Mouse (Mus musculus) CH12.LX (cell line): ENCODE data around the gene Bud13. TPM values are rescaled to one million over a fixed set of nuclear protein-coding genes. Genes with fewer than 3 reads are reported as not detected.
A peak's percentile ranks its signal among the peaks of the same experiment; 100 is the strongest.

Source experiments
- DNase-seq: peaks from one replicate; pipeline ENCODE4 v3.0.0-alpha.2; 2013; ENCODE audit errors: extremely low read depth
- H3K27ac ChIP-seq: 2 replicates; pipeline ENCODE4 v1.5.1; 2012; ENCODE audit warnings: low read depth, mild to moderate bottlenecking, control low read depth, moderate library complexity; ENCODE audit not compliant: insufficient read depth
- H3K27me3 ChIP-seq: replicated peaks from 2 replicates; pipeline ENCODE3; 2012; ENCODE audit warnings: inconsistent platforms
- H3K36me3 ChIP-seq, 2 experiments: replicated peaks in 1 of 2; 2 replicates each; pipeline versions ENCODE3 to v1.6.1; 2012; ENCODE audit warnings: inconsistent platforms in 1 of 2, low read length in 1 of 2, mild to moderate bottlenecking in 1 of 2, mixed read lengths in 1 of 2, moderate library complexity in 1 of 2; ENCODE audit not compliant: control insufficient read depth in 1 of 2, insufficient read depth in 1 of 2
- H3K4me1 ChIP-seq, 2 experiments: 2 replicates each; pipeline ENCODE4 v1.6.1; 2012; ENCODE audit warnings: inconsistent platforms in 1 of 2, moderate library complexity in 1 of 2; ENCODE audit not compliant: insufficient read depth in 2 of 2, control insufficient read depth in 1 of 2
- H3K4me2 ChIP-seq: 2 replicates; pipeline ENCODE4 v1.6.1; 2012; ENCODE audit warnings: low read depth, mild to moderate bottlenecking, control low read depth; ENCODE audit not compliant: poor library complexity, insufficient read depth, severe bottlenecking
- H3K4me3 ChIP-seq, 3 experiments: fragments of 150-350 bp in 1 of 3; sonication (generic) in 1 of 3; replicated peaks in 1 of 3; 2 replicates each; pipeline versions ENCODE3 to v1.5.1; 2011 to 2012; ENCODE audit warnings: low read depth in 2 of 3, low read length in 2 of 3, mild to moderate bottlenecking in 2 of 3, moderate library complexity in 2 of 3, control low read depth in 1 of 3, improper control_type of control experiment in 1 of 3, inconsistent platforms in 1 of 3, mixed read lengths in 1 of 3; ENCODE audit not compliant: poor library complexity in 1 of 3
- H3K79me2 ChIP-seq: replicated peaks from 2 replicates; pipeline ENCODE4 v1.6.1; 2012; ENCODE audit warnings: mild to moderate bottlenecking, moderate library complexity; ENCODE audit not compliant: control insufficient read depth, poor library complexity, insufficient read depth, severe bottlenecking; ENCODE audit errors: extremely low read depth
- H3K9ac ChIP-seq: 2 replicates; pipeline ENCODE4 v1.6.1; 2012; ENCODE audit warnings: low read depth, mild to moderate bottlenecking, control low read depth, moderate library complexity; ENCODE audit not compliant: insufficient read depth
- H3K9me3 ChIP-seq: replicated peaks from 2 replicates; pipeline ENCODE3; 2012; ENCODE audit warnings: low read length, inconsistent platforms, mixed read lengths
- CTCF ChIP-seq, 2 experiments: IDR thresholded peaks in 1 of 2; conservative IDR thresholded peaks in 1 of 2; 2 replicates each; pipeline ENCODE4 v1.5.1; 2011 to 2012; ENCODE audit warnings: low read depth in 2 of 2, low read length in 2 of 2, improper control_type of control experiment in 1 of 2, inconsistent platforms in 1 of 2, mild to moderate bottlenecking in 1 of 2, moderate library complexity in 1 of 2
- E2F4 ChIP-seq: IDR thresholded peaks from 2 replicates; pipeline ENCODE4 v1.6.1; 2011; ENCODE audit warnings: low read depth, low read length, improper control_type of control experiment; ENCODE audit not compliant: insufficient replicate concordance
- ELF1 ChIP-seq: IDR thresholded peaks from 2 replicates; pipeline ENCODE4 v1.6.1; 2014; ENCODE audit warnings: low read depth, mild to moderate bottlenecking, inconsistent platforms, low read length, improper control_type of control experiment
- EP300 ChIP-seq: IDR thresholded peaks from 2 replicates; pipeline ENCODE4 v1.6.1; 2011; ENCODE audit warnings: low read length, improper control_type of control experiment
- ETS1 ChIP-seq: conservative IDR thresholded peaks from 2 replicates; pipeline ENCODE4 v1.6.1; 2012; ENCODE audit warnings: low read depth, mild to moderate bottlenecking, inconsistent platforms, low read length, improper control_type of control experiment, moderate library complexity
- GABPA ChIP-seq: IDR thresholded peaks from 2 replicates; pipeline ENCODE4 v1.6.1; 2012; ENCODE audit warnings: low read depth, low read length, improper control_type of control experiment, inconsistent platforms; ENCODE audit not compliant: insufficient replicate concordance
- KAT2A ChIP-seq: IDR thresholded peaks from 2 replicates; pipeline ENCODE4 v1.6.1; 2012; ENCODE audit warnings: low read length, improper control_type of control experiment, inconsistent platforms; ENCODE audit not compliant: insufficient replicate concordance
- MAFK ChIP-seq: IDR thresholded peaks from 2 replicates; pipeline ENCODE4 v1.6.1; 2011; ENCODE audit warnings: low read length, improper control_type of control experiment; ENCODE audit not compliant: insufficient replicate concordance
- MAX ChIP-seq: IDR thresholded peaks from 2 replicates; pipeline ENCODE4 v1.6.1; 2011; ENCODE audit warnings: low read length, improper control_type of control experiment
- MAZ ChIP-seq: IDR thresholded peaks from 2 replicates; pipeline ENCODE4 v1.6.1; 2012; ENCODE audit warnings: low read depth, mild to moderate bottlenecking, inconsistent platforms, low read length, improper control_type of control experiment, moderate library complexity
- NELFE ChIP-seq: IDR thresholded peaks from 2 replicates; pipeline ENCODE4 v1.6.1; 2011; ENCODE audit warnings: low read depth, low read length, improper control_type of control experiment
- NRF1 ChIP-seq: IDR thresholded peaks from 2 replicates; pipeline ENCODE4 v1.6.1; 2014; ENCODE audit warnings: low read depth, mild to moderate bottlenecking, inconsistent platforms, low read length, improper control_type of control experiment, moderate library complexity
- RAD21 ChIP-seq: IDR thresholded peaks from 2 replicates; pipeline ENCODE4 v1.6.1; 2011; ENCODE audit warnings: low read depth, mild to moderate bottlenecking, low read length, improper control_type of control experiment, moderate library complexity
- SMC3 ChIP-seq: IDR thresholded peaks from 2 replicates; pipeline ENCODE4 v1.6.1; 2011; ENCODE audit warnings: low read depth, low read length, improper control_type of control experiment
- TBP ChIP-seq: conservative IDR thresholded peaks from 2 replicates; pipeline ENCODE4 v1.6.1; 2011; ENCODE audit warnings: low read depth, low read length, improper control_type of control experiment
- USF1 ChIP-seq: IDR thresholded peaks from 2 replicates; pipeline ENCODE4 v1.6.1; 2014; ENCODE audit warnings: low read depth, mild to moderate bottlenecking, inconsistent platforms, low read length, improper control_type of control experiment
- USF2 ChIP-seq: conservative IDR thresholded peaks from 2 replicates; pipeline ENCODE4 v1.6.1; 2011; ENCODE audit warnings: low read depth, low read length, improper control_type of control experiment
- ZKSCAN1 ChIP-seq: IDR thresholded peaks from 2 replicates; pipeline ENCODE4 v1.6.1; 2012; ENCODE audit warnings: low read depth, inconsistent platforms, low read length, improper control_type of control experiment, borderline replicate concordance
- dilution Hi-C: fragments of 300-500 bp; cut with MboI; formaldehyde crosslinking; loops from 2 replicates; pipeline ENCODE4 v1.14.3; 2020; ENCODE audit warnings: low sequenced_read_pairs; ENCODE audit not compliant: extremely low pct_unique_long_range_greater_than_20kb, extremely low pct_ligation_motif_present
- in situ Hi-C: fragments of 300-500 bp; cut with MboI; formaldehyde crosslinking; loops from 3 replicates; pipeline ENCODE4 v1.14.3; 2019; ENCODE audit warnings: low sequenced_read_pairs, low pct_ligation_motif_present, low pct_unique_long_range_greater_than_20kb, mixed read lengths
- polyA plus RNA-seq: library from polyadenylated mRNA; unstranded; fragments of >175 nt; gene quantifications from 2 replicates; pipeline ENCODE4 v1.2.1, GENCODE M21; 2012; ENCODE audit warnings: low read depth; ENCODE audit not compliant: insufficient read length
- total RNA-seq, 2 experiments: library from RNA; depleted of rRNA; stranded (reverse); fragments of 300-350 nt in 1 of 2; fragments of >200 nt in 1 of 2; gene quantifications; 2 replicates each; pipeline ENCODE4 v1.2.3; 2012 to 2014

Bud13 gene
- total and polyA plus RNA-seq, 3 experiments, result 14.4 to 32.5 (median 15.9) TPM

GRCm38 (mm10) chr9:46314507-46314906 is 31.7 kb downstream of the Bud13 start:
- H3K27ac ChIP-seq, result no peak overlapping the region
- 0 out of 2 replicates have a peak, but pooled peaks have one; percentile 29 for TF ChIP-seq MAX
- no peak for TF ChIP-seq NRF1
- TF ChIP-seq ELF1, result peak; percentile 67
- peak; percentile 80 for TF ChIP-seq SMC3
- TF ChIP-seq CTCF (conservative IDR thresholded peaks at IDR 0.05 in 1 of 2, IDR thresholded peaks at IDR 0.05 in 1 of 2; ENCODE audit: low read depth in 2 of 2, low read length in 2 of 2), result peak; percentile 81 to 97
- peak; percentile 51 for TF ChIP-seq RAD21
- no peak for TF ChIP-seq MAFK
- no peak for TF ChIP-seq TBP
- H3K4me3 ChIP-seq, result no peak overlapping the region
- no peaks in the 10 kb centered on the region for H3K79me2 ChIP-seq
- H3K4me2 ChIP-seq, result no peak overlapping the region
- H3K4me1 ChIP-seq, result no peaks in the 10 kb centered on the region; a peak in 1 of 4 replicates
- dilution Hi-C loops (no loop called here), in situ Hi-C loops (no loop called here)
- H3K36me3 ChIP-seq, result no peaks in the 10 kb centered on the region
- peaks cover 7% of the 10 kb centered on the region for H3K9me3 ChIP-seq
- no peak overlapping the region for H3K9ac ChIP-seq
- DNase-seq, result peak; percentile 77
- H3K27me3 ChIP-seq, result peaks cover 55% of the 10 kb centered on the region

GRCm38 (mm10) chr9:46314921-46315320 is 32.1 kb downstream of the Bud13 start:
- no peaks in the 10 kb centered on the region for H3K36me3 ChIP-seq
- in situ Hi-C loops, result no loop called here
- dilution Hi-C loops, result no loop called here

GRCm38 (mm10) chr9:46315807-46316365 is 33.1 kb downstream of the Bud13 start:
- Histone ChIP-seq H3K27ac (no peak overlapping the region), H3K27me3 (peaks cover 54% of the 10 kb centered on the region), H3K9ac (no peak overlapping the region), H3K4me3 (no peak overlapping the region), H3K79me2 (no peaks in the 10 kb centered on the region), H3K9me3 (peaks cover 15% of the 10 kb centered on the region), H3K36me3 (no peaks in the 10 kb centered on the region), H3K4me2 (no peak overlapping the region), H3K4me1 (no peaks in the 10 kb centered on the region; a peak in 1 of 4 replicates)
- DNase-seq, result no peak
- in situ Hi-C loops (no loop called here), dilution Hi-C loops (no loop called here)
- TF ChIP-seq MAX (no peak), USF2 (no peak), E2F4 (no peak), KAT2A (no peak), GABPA (no peak), ETS1 (no peak), SMC3 (no peak), USF1 (no peak), NELFE (no peak), TBP (no peak)

More at GRCm38 (mm10) chr9:46314921-46315320, 32.1 kb downstream of the Bud13 start:
- Histone ChIP-seq H3K27ac (no peak overlapping the region), H3K9ac (no peak overlapping the region), H3K9me3 (peaks cover 11% of the 10 kb centered on the region), H3K79me2 (no peaks in the 10 kb centered on the region), H3K4me1 (no peaks in the 10 kb centered on the region; a peak in 1 of 4 replicates), H3K4me3 (no peak overlapping the region), H3K27me3 (peaks cover 56% of the 10 kb centered on the region), H3K4me2 (no peak overlapping the region)
- TF ChIP-seq EP300 (no peak), CTCF (conservative IDR thresholded peaks at IDR 0.05 in 1 of 2, IDR thresholded peaks at IDR 0.05 in 1 of 2; ENCODE audit: low read depth in 2 of 2, low read length in 2 of 2) (peak in 1 of 2 experiments; percentile 37; a peak in 2 of 4 replicates), ETS1 (no peak), MAZ (no peak), NRF1 (no peak), NELFE (no peak), E2F4 (no peak), RAD21 (peak; percentile 33), ZKSCAN1 (no peak)
- no peak for DNase-seq
